Mouse (Mus musculus) intestine, postnatal 0 days (tissue): Measurements from ENCODE around the gene Lrmp. TPM values are rescaled to one million over a fixed set of nuclear protein-coding genes. Genes with fewer than 3 reads are reported as not detected.
A peak's percentile ranks its signal among the peaks of the same experiment; 100 is the strongest.

Experiments
- ATAC-seq: fragments of 200-750 bp; cut with Nextera tagmentation; 2 replicates; pipeline ENCODE4 v1.8.0; 2017; ENCODE audit warnings: mild to moderate bottlenecking, moderate TSS enrichment, moderate library complexity
- H3K27ac ChIP-seq: fragments of 300-500 bp; sonication (generic); 2 replicates; pipeline ENCODE4 v1.5.1; 2014; ENCODE audit warnings: mild to moderate bottlenecking, low read depth, low read length, moderate library complexity
- H3K27me3 ChIP-seq: fragments of 300-500 bp; sonication (generic); replicated peaks from 2 replicates; pipeline ENCODE4 v1.6.1; 2014; ENCODE audit warnings: low read length, mixed read lengths; ENCODE audit not compliant: control insufficient read depth, insufficient read depth
- H3K36me3 ChIP-seq: fragments of 300-500 bp; sonication (generic); 2 replicates; pipeline ENCODE4 v1.6.1; 2014; ENCODE audit warnings: mild to moderate bottlenecking, moderate library complexity; ENCODE audit not compliant: control insufficient read depth, insufficient read depth
- H3K4me1 ChIP-seq: fragments of 300-500 bp; sonication (generic); replicated peaks from 2 replicates; pipeline ENCODE4 v1.6.1; 2014; ENCODE audit warnings: antibody characterized with exemption, low read length, mixed read lengths; ENCODE audit not compliant: control insufficient read depth, insufficient read depth
- H3K4me2 ChIP-seq: fragments of 300-500 bp; sonication (generic); replicated peaks from 2 replicates; pipeline ENCODE4 v1.6.1; 2014; ENCODE audit warnings: low read depth, mild to moderate bottlenecking, moderate library complexity
- H3K4me3 ChIP-seq: fragments of 300-500 bp; sonication (generic); 2 replicates; pipeline ENCODE4 v1.5.1; 2014; ENCODE audit warnings: low read depth, low read length
- H3K9ac ChIP-seq: fragments of 300-500 bp; sonication (generic); 2 replicates; pipeline ENCODE4 v1.6.1; 2014; ENCODE audit warnings: mild to moderate bottlenecking, low read depth, low read length
- H3K9me3 ChIP-seq: fragments of 300-500 bp; sonication (generic); 2 replicates; pipeline ENCODE4 v1.6.1; 2016; ENCODE audit warnings: mixed run types; ENCODE audit not compliant: control insufficient read depth
- CTCF ChIP-seq: sonication (generic); IDR thresholded peaks from 2 replicates; pipeline ENCODE4 v1.5.1; 2016; ENCODE audit warnings: low read depth, mild to moderate bottlenecking, control low read depth, antibody characterized with exemption, moderate library complexity
- WGBS: fragments of 180-500 bp; shearing (Covaris S2); extraction: QIAGEN DNeasy Blood & Tissue Kit; methylation state at CpG from one replicate; pipeline ENCODE4 v1.1.7; 2014; 5-methylcytosine and 5-hydroxymethylcytosine counted together
- polyA plus RNA-seq: library from polyadenylated mRNA; unstranded; fragments of >200 nt; fragmentation: Nextera tagmentation; extraction: Ambion mirVana; gene quantifications from 2 replicates; pipeline ENCODE4 v1.2.1, GENCODE M21; 2015

Gene Lrmp
- polyA plus RNA-seq, 1 experiment from 2014 or later: 1.1 TPM

- Histone ChIP-seq H3K4me3 (peak within 1 kb of the TSS; percentile 33), H3K27ac (no peak within 1 kb of the TSS), H3K27me3 (peaks cover 21% of the 10 kb centered on the region), H3K36me3 (no peaks in the 10 kb centered on the region), H3K9ac (no peak within 1 kb of the TSS), H3K4me2 (peak within 1 kb of the TSS; percentile 63), H3K4me1 (0 out of 2 replicates have a peak, but pooled peaks cover 3% of the 10 kb centered on the region), H3K9me3 (no peaks in the 10 kb centered on the region)
- WGBS: under 1% methylated on average over 39 of the region's 39 CpGs
- ATAC-seq: no peak
- no peak for TF ChIP-seq CTCF
These were observed 39.8 kb upstream of the Lrmp start, which contains the start of gene Bcat1 for GRCm38 (mm10) chr6:145075548-145076224. Gene Bcat1 (minus strand): TSS chr6:145076184.

GRCm38 (mm10) chr6:145076286-145076685 is 39.2 kb upstream of the Lrmp start:
- Histone ChIP-seq H3K9ac (no peak overlapping the region), H3K27me3 (peaks cover 21% of the 10 kb centered on the region), H3K4me2 (no peak overlapping the region), H3K4me1 (0 out of 2 replicates have a peak, but pooled peaks cover 3% of the 10 kb centered on the region), H3K36me3 (no peaks in the 10 kb centered on the region), H3K9me3 (no peaks in the 10 kb centered on the region), H3K4me3 (no peak overlapping the region), H3K27ac (no peak overlapping the region)
- WGBS: 34% methylated on average over 9 of the region's 9 CpGs
- ATAC-seq: no peak
- TF ChIP-seq CTCF: no peak

GRCm38 (mm10) chr6:145079087-145079759 is 36.2 kb upstream of the Lrmp start:
- Histone ChIP-seq H3K9ac (no peak overlapping the region), H3K4me3 (no peak overlapping the region), H3K27ac (no peak overlapping the region), H3K4me2 (no peak overlapping the region), H3K4me1 (0 out of 2 replicates have a peak, but pooled peaks cover 3% of the 10 kb centered on the region), H3K27me3 (peaks cover 20% of the 10 kb centered on the region), H3K9me3 (no peaks in the 10 kb centered on the region), H3K36me3 (no peaks in the 10 kb centered on the region)
- 73% methylated on average over 8 of the region's 9 CpGs for WGBS
- TF ChIP-seq CTCF: no peak
- ATAC-seq: no peak

- H3K4me1 ChIP-seq: no peaks in the 10 kb centered on the region
- no peaks in the 10 kb centered on the region; the same call in 1 of the 2 replicates for H3K27me3 ChIP-seq
- no peaks in the 10 kb centered on the region for H3K36me3 ChIP-seq
- H3K9me3 ChIP-seq: no peaks in the 10 kb centered on the region
- H3K4me2 ChIP-seq: no peak overlapping the region
- 73% methylated on average over 4 of the region's 4 CpGs for WGBS
- no peak overlapping the region for H3K27ac ChIP-seq
- TF ChIP-seq CTCF: no peak
- ATAC-seq: no peak
- no peak overlapping the region for H3K9ac ChIP-seq
- no peak overlapping the region for H3K4me3 ChIP-seq
These were observed 33.7 kb upstream of the Lrmp start for GRCm38 (mm10) chr6:145081721-145082120.

GRCm38 (mm10) chr6:145084343-145085117 is 30.9 kb upstream of the Lrmp start:
- no peaks in the 10 kb centered on the region for H3K9me3 ChIP-seq
- no peak for ATAC-seq
- no peak overlapping the region for H3K9ac ChIP-seq
- TF ChIP-seq CTCF: no peak
- H3K4me1 ChIP-seq: no peaks in the 10 kb centered on the region
- no peaks in the 10 kb centered on the region for H3K27me3 ChIP-seq
- no peak overlapping the region for H3K27ac ChIP-seq
- no peaks in the 10 kb centered on the region for H3K36me3 ChIP-seq
- 93% methylated on average over 8 of the region's 8 CpGs for WGBS
- no peak overlapping the region for H3K4me3 ChIP-seq
- H3K4me2 ChIP-seq: no peak overlapping the region

GRCm38 (mm10) chr6:145088451-145089113 is 26.9 kb upstream of the Lrmp start:
- Histone ChIP-seq H3K27me3 (0 out of 2 replicates have a peak, but pooled peaks cover 2% of the 10 kb centered on the region), H3K9me3 (no peaks in the 10 kb centered on the region), H3K9ac (no peak overlapping the region), H3K27ac (no peak overlapping the region), H3K4me3 (no peak overlapping the region), H3K36me3 (no peaks in the 10 kb centered on the region), H3K4me2 (no peak overlapping the region), H3K4me1 (no peaks in the 10 kb centered on the region)
- TF ChIP-seq CTCF: peak; percentile 73
- 48% methylated on average over 4 of the region's 4 CpGs for WGBS
- no peak for ATAC-seq
